Mouse (Mus musculus): ENCODE measurements around the gene Tpbgl. TPM values are rescaled to one million over a fixed set of nuclear protein-coding genes. Genes with fewer than 3 reads are reported as not detected.

The Tpbgl gene
- polyA plus RNA-seq, 1 experiment, result 3.8 TPM

- no peak for DNase-seq
- no peak for TF ChIP-seq POLR2A (IDR thresholded peaks at IDR 0.05; ENCODE audit: borderline replicate concordance, extremely low read depth, low read depth, low read length)
- TF ChIP-seq CTCF (IDR thresholded peaks at IDR 0.05; ENCODE audit: insufficient read depth, low read length), result no peak
- Histone ChIP-seq H3K4me1 (ENCODE audit: control insufficient read depth, insufficient read depth, low read length) (peaks cover 3% of the 10 kb centered on the region), H3K4me3 (replicated peaks; ENCODE audit: extremely low read depth, low read depth, low read length) (no peak overlapping the region)
- 84% methylated on average over 8 of the region's 8 CpGs for WGBS
Measured at GRCm38 (mm10) chr7:99585976-99586375, 40.9 kb downstream of the Tpbgl start.

DNA sequence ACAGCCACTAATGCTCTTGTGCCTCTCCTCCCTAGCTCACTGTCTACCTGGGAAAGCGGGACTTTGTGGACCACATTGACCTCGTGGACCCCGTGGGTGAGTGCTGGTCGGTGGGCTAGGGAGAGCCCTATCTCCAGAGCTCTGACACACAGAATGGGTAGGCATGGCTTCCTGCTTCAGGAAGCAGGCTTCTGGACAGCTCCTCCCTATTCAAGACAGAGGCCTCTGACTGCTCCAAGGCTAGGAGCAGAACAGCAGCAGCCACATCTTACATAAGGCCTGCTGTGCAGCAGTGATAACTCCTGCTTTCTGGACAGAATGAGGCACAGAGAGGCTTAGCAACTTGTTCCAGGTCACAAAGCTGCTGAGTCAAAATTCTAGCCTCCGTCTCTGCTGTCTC, 43.3 kb downstream of the Tpbgl start:
- 55% methylated on average over 5 of the region's 5 CpGs for WGBS
- H3K4me1 ChIP-seq (ENCODE audit: control insufficient read depth, insufficient read depth, low read length), result peaks cover 3% of the 10 kb centered on the region
- TF ChIP-seq POLR2A (IDR thresholded peaks at IDR 0.05; ENCODE audit: borderline replicate concordance, extremely low read depth, low read depth, low read length) (no peak), CTCF (IDR thresholded peaks at IDR 0.05; ENCODE audit: insufficient read depth, low read length) (no peak)
- no peak overlapping the region for H3K4me3 ChIP-seq (replicated peaks; ENCODE audit: extremely low read depth, low read depth, low read length)
- DNase-seq, result no peak

DNA sequence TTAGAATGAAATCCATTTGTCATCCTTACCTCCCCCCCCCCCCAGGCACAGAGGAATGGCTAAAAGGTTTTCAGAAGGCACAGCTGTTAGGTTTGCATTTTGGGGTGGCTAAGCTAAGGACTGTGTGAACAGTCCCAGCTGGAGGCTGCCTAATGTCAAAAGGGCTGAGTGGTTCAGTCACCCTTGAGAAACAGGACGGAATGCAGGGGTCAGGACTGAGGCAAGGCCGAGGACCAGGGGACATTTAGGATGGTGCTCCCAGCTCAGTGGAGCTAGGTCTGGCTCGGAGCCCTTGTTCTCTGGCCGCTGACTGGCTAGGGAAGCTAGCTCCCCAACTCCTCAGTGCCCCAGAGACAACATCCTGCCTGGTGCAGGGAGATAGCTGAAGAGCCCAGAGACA, 44.0 kb downstream of the Tpbgl start:
- no peak overlapping the region for H3K4me3 ChIP-seq (replicated peaks; ENCODE audit: extremely low read depth, low read depth, low read length)
- peaks cover 3% of the 10 kb centered on the region for H3K4me1 ChIP-seq (ENCODE audit: control insufficient read depth, insufficient read depth, low read length)
- 55% methylated on average over 4 of the region's 4 CpGs for WGBS
- no peak for DNase-seq
- TF ChIP-seq POLR2A (IDR thresholded peaks at IDR 0.05; ENCODE audit: borderline replicate concordance, extremely low read depth, low read depth, low read length) (no peak), CTCF (IDR thresholded peaks at IDR 0.05; ENCODE audit: insufficient read depth, low read length) (no peak)

GRCm38 (mm10) chr7:99582306-99582705, 44.6 kb downstream of the Tpbgl start:
- no peak for DNase-seq

DNA sequence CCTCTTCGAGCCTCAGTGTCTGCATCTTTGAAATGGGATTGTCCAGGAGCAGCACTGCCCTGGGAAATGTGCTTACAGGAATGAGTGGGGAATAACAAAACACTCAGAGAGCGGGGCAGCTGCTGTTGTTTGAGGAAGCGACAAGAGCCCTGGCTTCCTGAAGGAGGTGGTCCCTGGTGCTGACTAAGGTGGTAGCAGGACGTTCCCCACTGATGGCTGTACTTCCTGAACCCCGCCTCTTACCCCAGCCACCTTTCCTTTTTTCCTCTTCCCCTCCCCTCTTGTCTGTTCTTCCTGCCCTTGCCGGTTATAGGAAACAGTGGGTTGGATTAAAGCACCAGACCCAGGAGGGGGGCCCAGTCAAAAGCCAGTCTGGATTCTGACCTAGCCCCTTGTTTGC, 46.7 kb downstream of the Tpbgl start:
- peaks cover 3% of the 10 kb centered on the region for H3K4me1 ChIP-seq (ENCODE audit: control insufficient read depth, insufficient read depth, low read length)
- WGBS, result 32% methylated on average over 6 of the region's 6 CpGs
- no peak for DNase-seq
- H3K4me3 ChIP-seq (replicated peaks; ENCODE audit: extremely low read depth, low read depth, low read length), result no peak overlapping the region
- TF ChIP-seq POLR2A (IDR thresholded peaks at IDR 0.05; ENCODE audit: borderline replicate concordance, extremely low read depth, low read depth, low read length) (no peak), CTCF (IDR thresholded peaks at IDR 0.05; ENCODE audit: insufficient read depth, low read length) (no peak)

More at GRCm38 (mm10) chr7:99582306-99582705, 44.6 kb downstream of the Tpbgl start:
- WGBS, result 54% methylated on average over 7 of the region's 7 CpGs
- Histone ChIP-seq H3K4me1 (ENCODE audit: control insufficient read depth, insufficient read depth, low read length) (peaks cover 3% of the 10 kb centered on the region), H3K4me3 (replicated peaks; ENCODE audit: extremely low read depth, low read depth, low read length) (no peak overlapping the region)
- TF ChIP-seq POLR2A (IDR thresholded peaks at IDR 0.05; ENCODE audit: borderline replicate concordance, extremely low read depth, low read depth, low read length) (no peak), CTCF (IDR thresholded peaks at IDR 0.05; ENCODE audit: insufficient read depth, low read length) (no peak)

- 37% methylated on average over 16 of the region's 16 CpGs for WGBS
- TF ChIP-seq CTCF (IDR thresholded peaks at IDR 0.05; ENCODE audit: insufficient read depth, low read length) (no peak), POLR2A (IDR thresholded peaks at IDR 0.05; ENCODE audit: borderline replicate concordance, extremely low read depth, low read depth, low read length) (no peak)
- no peak for DNase-seq
- H3K4me3 ChIP-seq (replicated peaks; ENCODE audit: extremely low read depth, low read depth, low read length), result no peak overlapping the region
- peaks cover 6% of the 10 kb centered on the region for H3K4me1 ChIP-seq (ENCODE audit: control insufficient read depth, insufficient read depth, low read length)
Measured at GRCm38 (mm10) chr7:99579491-99580190, 47.3 kb downstream of the Tpbgl start.

DNA sequence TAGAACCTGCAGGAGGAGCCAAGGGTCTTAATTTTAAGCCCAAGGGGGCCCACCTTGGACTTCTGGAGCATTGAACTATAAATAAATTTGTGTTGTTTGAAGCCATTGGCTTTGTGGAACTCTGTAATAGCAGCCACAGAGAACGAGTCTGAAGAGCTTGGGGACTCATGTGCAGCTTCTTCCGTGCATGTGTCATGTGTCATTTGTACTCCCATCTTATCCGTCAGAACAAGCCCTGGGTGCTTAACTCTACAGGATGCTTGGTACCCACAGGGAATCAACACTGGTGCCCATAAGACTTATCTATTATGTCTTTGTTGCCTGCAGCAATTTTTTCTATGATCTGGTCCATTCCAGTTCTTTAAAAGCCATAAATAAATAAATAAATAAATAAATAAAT, 48.7 kb downstream of the Tpbgl start:
- TF ChIP-seq POLR2A (IDR thresholded peaks at IDR 0.05; ENCODE audit: borderline replicate concordance, extremely low read depth, low read depth, low read length) (no peak), CTCF (IDR thresholded peaks at IDR 0.05; ENCODE audit: insufficient read depth, low read length) (no peak)
- H3K4me3 ChIP-seq (replicated peaks; ENCODE audit: extremely low read depth, low read depth, low read length), result no peak overlapping the region
- DNase-seq, result no peak
- 61% methylated on average over 3 of the region's 3 CpGs for WGBS
- peaks cover 8% of the 10 kb centered on the region for H3K4me1 ChIP-seq (ENCODE audit: control insufficient read depth, insufficient read depth, low read length)

Other genes starting within 250 kb of the Tpbgl start
- 26.5 and 27.2 TPM in 2 replicates for gene Gdpd5, start 245.7 kb downstream of the Tpbgl start, polyA plus RNA-seq (2012; rRNA removed)
- 0.80 and 0.89 TPM in 2 replicates for gene Klhl35, start 161.1 kb downstream of the Tpbgl start, polyA plus RNA-seq (2012; rRNA removed)
- gene Rps3, start 143.4 kb downstream of the Tpbgl start, polyA plus RNA-seq (2012; rRNA removed), result 206 and 308 TPM in 2 replicates
- gene Arrb1, start 91.6 kb downstream of the Tpbgl start, polyA plus RNA-seq (2012; rRNA removed), result 131 and 161 TPM in 2 replicates
- 16.5 and 18.0 TPM in 2 replicates for gene Slco2b1, start 84.2 kb upstream of the Tpbgl start, polyA plus RNA-seq (2012; rRNA removed)
- not detected in 2 replicates for gene Olfr520, start 103.2 kb upstream of the Tpbgl start, polyA plus RNA-seq (2012; rRNA removed)
- not detected in 2 replicates for gene Olfr521, start 136.4 kb upstream of the Tpbgl start, polyA plus RNA-seq (2012; rRNA removed)
- 3.4 TPM in 2 replicates for gene Neu3, start 201.3 kb upstream of the Tpbgl start, polyA plus RNA-seq (2012; rRNA removed)
- gene Xrra1, start 232.0 kb upstream of the Tpbgl start, polyA plus RNA-seq (2012; rRNA removed), result 0.87 and 1.1 TPM in 2 replicates
- 21.5 and 45.6 TPM in 2 replicates for gene Spcs2, start 236.4 kb upstream of the Tpbgl start, polyA plus RNA-seq (2012; rRNA removed)